Mouse (Mus musculus): ENCODE results near the gene Dppa2.
"Not testable (repeated sequence)": the region's sequence is repeated elsewhere in the genome, so short reads cannot be mapped to it uniquely, and the experiment has no call there.

Dppa2 gene

DNA sequence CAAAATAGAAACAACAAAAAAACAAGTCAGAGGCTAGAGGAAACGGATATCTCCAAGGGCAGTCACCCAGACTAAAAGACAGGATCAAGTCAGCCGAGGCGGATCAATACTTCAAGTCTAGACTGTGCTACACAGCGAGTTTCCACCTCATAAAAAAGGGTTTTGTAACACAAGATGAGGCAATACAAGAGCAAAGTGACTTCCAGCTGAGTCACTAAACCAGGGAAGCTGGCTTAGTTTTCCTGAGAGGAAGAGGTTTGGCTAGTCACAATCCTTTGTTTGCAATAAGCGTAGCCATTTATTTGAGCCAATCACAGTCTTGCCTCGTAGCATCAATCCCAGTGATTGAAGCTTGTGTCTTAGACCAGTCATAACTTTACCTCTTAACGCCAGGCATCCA lies at the start of gene Dppa2:
TSS of gene Dppa2 (plus strand) at position 400 of the 400 bp plus-strand sequence.
- no peak for DNase-seq

DNA sequence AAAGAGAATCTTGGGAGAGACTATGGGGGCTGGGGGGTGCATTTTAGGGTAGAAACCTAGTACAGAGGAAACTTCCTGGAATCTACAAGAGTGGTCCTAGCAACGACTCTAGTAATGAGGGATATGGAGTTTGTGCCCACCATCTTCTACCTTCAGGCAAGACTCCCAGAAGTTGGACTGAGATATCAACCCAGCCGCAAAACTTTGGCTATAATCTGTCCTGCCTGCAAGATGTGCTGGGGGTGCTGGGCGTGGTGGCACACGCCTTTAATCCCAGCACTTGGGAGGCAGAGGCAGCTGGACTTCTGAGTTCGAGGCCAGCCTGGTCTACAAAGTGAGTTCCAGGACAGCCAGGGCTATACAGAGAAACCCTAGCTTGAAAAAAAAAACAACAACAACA lies 49.1 kb upstream of the Dppa2 start:
- no peak for DNase-seq

DNA sequence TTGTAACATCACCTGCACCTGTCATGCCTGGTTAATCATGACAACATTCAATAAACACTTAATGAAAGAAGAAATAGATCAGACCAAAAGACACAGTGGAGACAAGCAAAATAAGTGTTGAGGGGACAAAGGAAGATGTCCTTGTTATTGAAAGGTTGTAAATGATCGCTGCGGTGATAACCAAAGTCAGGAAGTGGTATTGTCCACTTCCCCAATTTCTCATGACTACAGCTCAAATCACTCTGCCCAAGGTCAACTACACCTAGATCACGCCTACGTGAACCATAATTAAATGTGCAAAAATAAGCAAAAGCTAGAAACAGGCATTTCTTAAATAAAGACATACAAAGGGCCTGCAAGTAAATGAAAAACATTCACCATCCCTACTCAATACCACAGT lies 44.2 kb upstream of the Dppa2 start:
- no peak for DNase-seq

DNA sequence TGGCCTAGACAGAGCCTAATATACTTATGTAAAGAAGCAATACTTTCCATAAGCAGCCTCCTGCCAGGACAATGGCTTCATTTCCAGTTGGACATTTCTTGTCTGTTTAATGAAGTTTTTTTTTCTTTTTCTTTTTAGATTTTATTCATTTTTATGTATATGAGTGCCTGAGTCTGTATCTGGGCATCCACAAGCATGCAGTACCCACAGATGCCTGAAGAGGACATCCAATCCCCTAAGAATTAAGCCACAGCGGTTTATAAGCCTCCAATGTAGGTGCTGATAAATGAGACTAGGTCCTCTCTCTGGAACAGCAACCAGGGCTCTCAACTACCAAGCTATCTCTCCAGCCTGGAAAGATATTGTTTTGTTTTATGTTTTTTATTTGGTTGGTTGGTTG lies 40.8 kb upstream of the Dppa2 start:
- DNase-seq, result no peak

DNA sequence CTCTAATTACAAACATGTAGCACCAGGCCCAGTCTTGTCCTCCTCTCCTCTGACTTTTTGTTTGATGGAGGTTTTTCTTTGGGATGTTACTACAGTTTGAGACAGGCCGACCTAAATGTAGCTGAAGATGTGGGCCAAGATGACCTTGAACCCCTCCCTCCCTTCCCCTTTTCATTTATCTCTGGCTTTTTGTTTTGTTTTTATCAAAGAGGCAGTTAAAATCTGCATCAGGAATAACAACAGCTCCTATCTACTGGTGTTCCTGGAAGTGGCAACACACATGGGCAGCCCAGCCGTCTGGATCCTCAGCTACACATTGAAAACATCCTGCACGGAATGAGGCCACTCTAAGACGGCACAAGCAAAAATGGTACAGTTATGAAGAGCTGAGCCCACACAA lies 37.9 kb upstream of the Dppa2 start:
- no peak for DNase-seq

DNA sequence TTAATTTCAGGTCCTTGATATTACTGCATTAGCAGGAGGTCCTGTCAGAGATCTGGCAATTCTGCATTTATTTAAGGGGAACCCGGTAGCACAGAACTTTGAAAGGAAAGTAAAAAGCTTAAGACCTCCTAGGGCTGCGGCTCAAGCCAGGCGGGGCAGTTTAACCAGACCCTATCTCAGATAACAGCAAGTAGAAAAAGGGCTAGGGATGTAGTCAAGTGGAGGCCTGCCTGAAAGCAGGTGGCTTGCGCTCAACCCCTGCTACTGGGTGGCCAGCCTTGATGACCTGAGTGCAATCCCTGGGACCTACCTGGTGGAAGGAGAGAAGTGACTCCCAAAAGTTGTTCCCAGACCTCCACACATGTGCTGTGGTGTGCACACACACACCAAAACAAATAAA lies 26.8 kb upstream of the Dppa2 start:
- DNase-seq, result no peak

DNA sequence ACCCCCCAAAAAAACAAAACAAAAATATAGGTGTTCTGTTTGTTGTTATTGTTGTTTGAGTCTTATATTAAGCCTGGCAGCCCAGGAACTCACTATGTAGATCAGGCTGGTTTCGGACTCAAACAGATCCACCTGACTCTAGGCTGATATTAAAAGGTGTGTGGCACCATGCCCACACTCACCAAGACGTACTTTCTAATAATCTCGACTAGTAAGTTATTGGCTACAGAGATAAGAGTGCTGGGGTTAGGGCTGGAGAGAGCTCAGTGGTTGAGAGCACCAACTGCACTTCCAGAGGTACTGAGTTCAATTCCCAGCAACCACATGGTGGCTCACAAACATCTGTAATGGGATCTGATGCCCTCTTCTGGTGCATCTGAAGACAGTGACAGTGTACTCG lies 22.8 kb upstream of the Dppa2 start:
- no peak for DNase-seq

DNA sequence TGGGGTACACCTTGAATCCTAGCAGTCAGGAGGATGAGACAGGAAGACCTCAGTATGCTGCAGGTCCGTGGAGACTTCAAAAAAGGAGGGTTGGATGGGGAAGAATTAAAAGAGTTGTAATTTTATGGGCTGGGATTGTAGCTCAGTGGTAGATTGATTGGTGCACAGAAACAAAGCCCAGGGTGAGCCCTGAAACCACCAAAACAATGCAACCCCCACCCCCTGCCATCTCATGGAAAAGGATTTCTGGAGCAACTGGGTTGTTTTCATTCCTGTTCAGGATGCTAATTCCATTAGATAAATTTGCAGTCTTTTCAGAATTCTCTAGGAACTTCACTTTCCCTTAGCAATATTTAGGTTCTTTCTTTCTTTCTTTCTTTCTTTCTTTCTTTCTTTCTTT lies 20.9 kb upstream of the Dppa2 start:
- no peak for DNase-seq

DNA sequence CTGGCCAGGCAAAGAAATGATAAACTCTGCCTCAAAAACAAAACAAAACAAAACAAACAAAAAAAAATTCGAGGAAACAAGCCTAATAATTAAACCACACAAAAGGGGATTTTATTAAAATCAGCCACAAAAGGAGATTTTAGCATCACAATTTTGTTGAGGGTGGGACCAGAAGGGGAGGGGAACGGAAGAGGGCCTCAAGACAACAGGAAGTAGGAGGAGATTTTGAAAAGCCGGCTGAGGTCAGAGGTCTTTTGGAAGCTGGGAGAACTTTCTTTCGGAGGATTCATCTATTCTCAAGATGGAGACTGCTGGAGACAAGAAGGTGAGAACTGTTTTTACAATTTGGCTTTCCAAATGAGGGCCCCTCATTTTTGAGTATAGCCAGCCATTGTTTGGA lies 20.2 kb upstream of the Dppa2 start, which contains the start of gene Dppa4:
TSS of gene Dppa4 (plus strand) at position 217 of the 400 bp plus-strand sequence.
- no peak for DNase-seq

DNA sequence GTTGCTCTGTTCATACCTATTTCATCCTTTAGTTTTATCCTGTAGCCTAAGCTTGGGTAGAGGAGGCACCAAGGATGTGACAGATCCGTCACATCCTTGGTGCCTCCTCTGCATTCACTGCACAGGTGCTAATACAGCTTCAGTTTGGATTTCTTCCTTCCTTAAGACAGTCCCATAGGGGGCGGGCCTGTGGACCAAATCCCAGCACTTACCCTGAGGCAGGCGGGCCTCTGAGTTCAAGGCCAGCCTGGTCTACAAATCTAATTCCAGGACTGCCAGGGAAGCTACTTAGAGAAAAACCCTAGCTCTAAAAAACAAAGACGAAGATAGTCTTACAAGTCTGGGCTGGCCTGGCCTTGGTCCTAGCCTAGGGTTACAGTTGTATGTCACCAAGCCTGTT lies 18.2 kb upstream of the Dppa2 start:
- DNase-seq, result no peak

DNA sequence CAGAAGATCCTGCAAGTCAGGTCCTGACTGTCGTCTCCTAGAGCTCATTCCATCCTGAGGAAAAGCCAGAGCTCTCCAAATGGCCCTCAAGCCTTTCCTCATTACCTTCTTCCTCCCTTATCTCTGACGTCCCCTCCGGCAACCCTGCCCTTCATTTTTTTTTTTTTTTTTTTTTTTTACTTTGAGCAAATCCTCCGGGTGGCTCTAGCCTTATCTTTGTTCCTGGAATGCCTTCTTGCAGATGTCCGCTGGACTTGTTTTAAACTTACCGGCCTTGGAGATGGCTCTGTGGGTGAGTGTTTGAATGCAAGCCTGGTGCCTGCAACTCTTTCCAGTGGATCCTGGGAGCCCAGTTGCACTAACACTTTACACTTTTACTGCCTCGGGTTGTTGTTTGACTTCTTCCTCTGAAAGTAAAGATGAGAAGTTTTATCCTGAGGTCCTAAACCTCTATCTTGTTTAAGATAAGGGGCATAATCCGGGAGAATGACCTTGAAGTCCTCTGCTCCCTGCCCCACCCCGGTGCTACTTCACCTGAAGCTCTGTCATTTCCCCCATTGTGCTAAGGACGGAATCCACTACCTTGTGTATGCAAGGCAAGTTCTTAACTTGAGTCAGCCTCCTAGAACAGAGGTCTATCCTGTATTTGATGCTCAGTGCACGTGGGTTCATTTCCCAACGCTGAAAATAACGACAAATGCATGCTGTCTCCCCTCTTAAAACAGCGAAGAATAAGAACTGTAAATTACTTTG lies 6.1 kb upstream of the Dppa2 start:
- no peak for DNase-seq

DNA sequence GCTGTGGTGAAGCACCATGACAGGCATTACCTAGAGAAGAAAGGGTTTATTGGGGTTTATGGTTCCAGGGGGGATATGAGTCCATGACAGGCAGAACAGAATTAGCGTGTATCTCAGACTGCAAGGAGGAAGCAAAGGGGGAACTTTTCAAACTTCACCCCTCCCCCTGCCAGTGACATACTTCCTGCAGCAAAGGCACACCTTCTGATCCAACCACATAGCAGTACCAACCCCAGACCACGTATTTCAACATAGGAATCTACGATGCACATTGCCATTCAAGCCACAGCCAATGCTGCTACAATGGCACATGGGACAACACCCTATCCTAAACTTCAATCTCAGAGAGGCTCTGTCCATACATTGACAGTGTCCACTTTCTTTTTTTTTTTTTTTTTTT lies 3.8 kb upstream of the Dppa2 start:
- DNase-seq, result peak; percentile 6

DNA sequence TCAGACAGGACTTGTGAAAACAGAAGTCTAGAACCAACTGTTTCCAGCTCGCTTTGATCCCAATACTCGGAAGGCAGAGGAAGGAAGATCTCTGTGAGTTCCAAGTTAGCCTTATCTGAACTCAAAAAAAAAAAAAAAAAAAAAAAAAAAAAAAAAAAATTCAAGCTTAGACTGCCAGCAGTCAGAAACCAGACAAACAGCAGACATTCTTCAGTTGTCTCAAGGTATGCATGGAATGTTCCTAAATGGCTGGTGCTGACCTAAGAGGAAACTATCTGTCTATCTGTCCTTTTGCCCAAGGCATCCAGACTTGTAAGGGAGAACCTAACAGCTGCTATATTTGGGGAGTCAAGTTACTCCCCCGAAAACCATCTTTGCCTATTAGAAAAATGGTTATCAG lies 275 bp downstream of the Dppa2 start:
- no peak for DNase-seq

DNA sequence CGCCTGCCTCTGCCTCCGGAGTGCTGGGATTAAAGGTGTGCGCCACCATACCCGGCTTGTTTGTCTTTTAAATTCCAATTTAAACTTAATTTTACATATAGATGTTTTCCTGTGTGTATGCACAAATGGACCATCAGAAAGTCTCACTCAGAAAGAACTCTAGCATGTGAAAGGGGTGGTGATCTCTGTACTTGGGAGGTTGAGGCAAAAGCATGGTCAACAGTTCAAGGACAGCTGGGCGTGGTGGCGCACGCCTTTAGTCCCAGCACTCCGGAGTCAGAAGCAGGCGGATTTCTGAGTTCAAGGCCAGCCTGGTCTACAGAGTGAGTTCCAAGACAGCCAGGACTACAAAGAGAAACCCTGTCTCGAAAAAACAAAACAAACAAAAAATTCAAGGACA lies 5.2 kb downstream of the Dppa2 start:
- not testable (repeated sequence) for DNase-seq

DNA sequence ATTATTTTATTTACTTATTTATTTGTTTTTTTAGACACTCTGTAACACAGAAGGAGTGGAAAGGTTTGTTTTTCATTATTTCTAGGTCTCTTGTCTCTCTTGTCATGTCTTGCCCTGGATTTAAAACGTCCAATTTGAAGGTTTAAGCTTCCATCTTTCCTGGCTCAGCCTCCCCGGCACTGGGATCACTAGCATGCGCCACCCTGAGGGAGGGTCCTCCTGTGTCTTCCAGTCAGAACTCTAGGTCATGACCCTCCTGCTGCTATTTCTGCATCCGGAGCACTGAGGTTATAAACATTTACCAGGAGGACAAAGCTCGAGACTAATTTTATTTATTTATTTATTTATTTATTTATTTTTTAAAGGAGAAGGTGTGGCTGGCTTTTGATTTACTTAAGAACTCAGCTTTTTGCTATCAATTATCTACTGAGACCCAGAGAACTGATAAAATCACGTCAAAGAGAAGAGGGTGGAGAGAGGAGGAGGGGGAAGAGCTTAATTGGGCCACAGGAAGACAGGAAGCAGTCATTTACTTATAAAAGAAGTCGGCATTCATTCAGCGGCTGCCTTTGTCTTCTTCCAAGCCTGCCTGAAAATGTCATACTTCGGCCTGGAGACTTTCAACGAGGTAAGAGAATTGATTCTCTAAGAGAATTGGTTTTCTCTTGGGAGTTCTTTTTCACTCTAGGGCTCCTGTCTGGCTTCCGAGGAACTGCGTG lies 6.4 kb downstream of the Dppa2 start:
- no peak for DNase-seq

DNA sequence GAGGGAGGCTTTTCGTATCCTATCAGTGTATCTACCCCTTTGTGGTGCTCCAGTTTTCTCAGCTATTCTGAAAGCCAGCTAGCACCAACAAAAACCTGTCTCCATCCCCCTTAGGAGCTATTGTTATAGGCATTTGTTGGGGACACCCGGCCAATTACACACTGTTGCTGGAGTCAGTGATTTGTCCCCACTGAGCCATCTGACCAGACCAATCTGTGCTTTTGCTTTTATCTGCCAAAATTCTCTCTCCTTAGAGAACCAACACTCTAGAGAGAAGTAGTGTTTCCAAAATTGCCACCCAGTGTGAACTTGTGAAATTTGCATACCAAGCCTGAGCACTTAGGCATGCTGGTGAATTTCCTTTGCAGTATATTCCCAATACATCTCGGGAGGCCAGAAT lies 11.6 kb downstream of the Dppa2 start:
- no peak for DNase-seq

DNA sequence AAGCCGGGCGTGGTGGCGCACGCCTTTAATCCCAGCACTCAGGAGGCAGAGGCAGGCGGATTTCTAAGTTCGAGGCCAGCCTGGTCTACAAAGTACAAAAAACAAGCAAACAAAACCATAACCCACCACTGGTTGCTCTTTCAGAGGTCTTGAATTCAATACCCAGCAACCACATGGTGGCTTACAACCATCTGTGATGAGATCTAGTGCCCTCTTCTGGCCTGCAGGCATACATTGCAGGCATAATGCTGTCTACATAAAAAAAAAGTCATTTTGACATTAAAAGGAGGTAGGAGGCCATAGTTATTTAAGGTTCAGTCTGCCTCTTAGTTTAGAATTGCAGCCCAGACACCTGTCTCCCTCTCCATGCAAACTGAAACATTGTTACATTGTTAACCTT lies 17.1 kb downstream of the Dppa2 start:
- no peak for DNase-seq

DNA sequence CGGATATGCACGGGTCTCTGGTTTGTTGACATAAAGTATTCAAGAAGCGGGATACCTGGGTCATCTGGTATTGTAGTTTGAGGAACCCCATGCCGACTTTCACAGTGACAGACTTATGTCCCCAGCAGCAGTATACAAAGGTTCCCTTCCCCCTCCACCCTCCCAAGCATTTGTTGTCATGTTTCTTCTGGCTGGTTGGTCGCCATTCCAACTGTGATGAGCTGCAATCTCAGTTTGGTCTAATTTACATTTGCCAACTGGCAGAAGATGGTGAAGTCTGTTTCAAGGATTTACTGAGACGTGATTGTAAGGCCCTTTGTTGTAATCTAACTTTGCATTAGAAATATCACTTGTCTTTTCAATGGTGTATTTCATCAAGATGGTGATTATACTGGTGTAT lies 19.4 kb downstream of the Dppa2 start:
- DNase-seq, result no peak

DNA sequence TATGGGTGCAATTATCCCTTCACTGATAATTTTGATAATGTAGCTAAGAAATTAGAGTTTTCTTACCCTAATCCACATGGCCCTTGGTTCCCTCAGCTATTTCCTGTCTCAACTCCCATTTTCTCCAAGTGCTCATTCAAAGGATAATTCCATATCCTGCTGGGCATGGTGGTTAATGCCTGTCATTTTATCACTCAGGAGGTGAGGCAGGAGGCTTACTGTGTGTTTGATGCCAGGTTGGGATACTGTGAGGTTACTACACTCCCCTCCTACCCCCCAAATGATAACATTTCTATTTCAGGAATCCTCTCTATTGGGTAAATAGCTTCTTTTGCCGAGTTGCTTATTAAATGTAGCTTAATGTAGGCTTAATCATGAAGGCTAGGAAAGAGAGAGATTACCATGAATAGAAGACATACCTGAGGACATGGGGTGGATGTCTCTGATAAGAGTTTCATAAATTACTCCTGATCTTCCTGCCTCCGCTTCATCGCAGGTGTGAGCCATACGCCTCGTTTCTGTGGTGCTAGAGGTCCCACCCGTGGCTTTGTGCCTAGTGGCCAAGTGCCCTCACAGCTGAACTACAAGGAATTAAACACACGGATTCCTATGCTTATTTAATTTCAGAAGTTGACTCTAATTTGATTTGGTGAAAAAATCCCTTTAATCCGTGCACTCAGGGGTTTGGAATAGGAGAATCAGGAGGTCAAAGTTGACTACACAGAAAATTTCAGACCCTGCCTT lies 20.1 kb downstream of the Dppa2 start:
- DNase-seq, result no peak

DNA sequence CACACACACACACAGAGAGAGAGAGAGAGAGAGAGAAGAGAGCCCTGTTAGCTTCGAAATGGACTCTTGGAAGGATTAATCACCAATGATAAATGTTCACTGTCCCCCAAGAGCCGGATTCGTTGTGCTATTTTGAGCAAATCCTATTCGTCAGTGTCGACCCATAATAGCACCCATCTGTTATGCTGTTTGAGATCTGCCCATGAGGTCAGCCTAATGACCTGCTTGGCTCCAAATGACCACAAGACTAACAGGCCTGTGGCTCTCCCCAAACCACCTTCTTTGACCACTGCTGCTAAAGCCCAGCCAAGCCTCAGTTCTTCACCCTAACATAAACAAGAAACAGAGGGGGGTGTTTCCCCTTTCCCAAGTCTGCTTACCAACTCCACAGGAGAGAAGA lies 23.2 kb downstream of the Dppa2 start:
- no peak for DNase-seq

DNA sequence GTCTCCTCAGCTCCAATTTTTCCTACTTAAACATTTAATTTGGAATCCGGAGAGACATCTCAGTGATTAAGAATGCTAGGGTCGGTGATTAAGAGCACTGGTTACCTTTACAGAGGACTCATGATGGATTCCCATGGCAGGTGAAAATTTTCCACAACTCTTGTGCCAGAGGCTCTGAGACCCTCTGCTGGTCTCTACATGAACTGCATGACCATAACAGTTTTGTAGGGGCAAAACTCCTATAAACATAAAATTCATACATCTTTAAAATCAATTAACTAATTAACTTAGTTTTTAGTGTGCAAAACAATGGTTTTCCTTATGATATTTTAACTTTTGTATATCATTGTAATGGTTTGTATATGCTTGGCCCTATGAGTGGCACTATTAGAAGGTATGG lies 24.7 kb downstream of the Dppa2 start:
- no peak for DNase-seq

DNA sequence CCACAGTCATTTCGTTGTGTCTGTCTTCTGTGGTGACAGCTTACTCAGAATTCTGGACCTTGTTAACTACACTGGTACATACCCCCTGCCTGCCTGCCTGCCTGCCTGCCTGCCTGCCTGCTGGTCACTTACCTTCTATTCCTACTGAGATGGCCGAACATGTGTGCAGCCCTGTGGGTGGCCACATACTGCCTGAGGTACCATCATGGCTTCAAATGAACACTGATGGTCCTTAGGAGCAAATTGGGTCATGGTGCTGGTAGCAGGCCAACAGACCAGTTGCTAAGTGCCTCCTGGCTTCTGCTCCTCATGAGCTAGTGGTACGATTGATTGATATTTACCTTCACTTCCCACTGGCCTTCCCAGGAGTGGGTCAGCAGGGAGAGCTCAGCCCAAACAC lies 28.1 kb downstream of the Dppa2 start:
- no peak for DNase-seq

DNA sequence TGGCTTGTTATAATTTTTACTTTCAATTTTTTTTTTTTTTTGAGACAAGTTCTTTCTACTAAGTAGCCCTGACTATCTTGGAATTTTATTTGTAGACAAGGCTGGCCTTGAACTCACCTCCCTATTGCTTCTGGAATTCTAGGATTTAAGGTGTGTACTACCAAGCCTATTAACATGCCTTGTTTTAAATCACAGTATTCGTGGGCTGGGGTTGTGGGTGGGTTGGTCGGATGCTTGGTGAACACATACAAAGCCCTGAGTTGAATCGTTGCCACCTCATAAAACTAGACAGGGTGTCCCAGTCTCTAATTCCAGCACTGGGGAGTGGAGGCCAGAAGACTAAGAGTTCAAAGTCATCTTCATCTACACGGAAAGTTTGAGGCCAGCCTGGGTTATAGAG lies 31.6 kb downstream of the Dppa2 start:
- no peak for DNase-seq

DNA sequence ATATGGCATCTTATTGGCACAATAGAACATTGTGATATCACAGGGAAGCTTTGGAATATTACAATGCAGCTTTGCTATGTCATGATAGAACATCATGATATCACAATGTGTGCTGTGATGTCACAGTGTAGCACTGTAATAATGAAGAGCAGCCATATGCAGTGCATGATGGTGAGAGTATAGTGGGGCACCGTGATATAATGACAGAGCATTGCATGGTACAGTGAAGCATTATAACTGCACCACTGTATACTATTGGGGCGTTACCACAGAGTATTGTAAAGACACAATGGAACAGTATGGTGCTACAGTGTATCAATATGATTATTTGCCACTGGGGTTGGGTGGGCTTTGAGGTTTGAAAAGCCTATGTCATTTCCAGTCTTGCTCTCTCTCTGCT lies 40.5 kb downstream of the Dppa2 start:
- DNase-seq, result no peak
